Mouse (Mus musculus) ES-Bruce4 (cell line): ENCODE results near the gene Osbpl2.

Source experiments
- CTCF ChIP-seq: IDR thresholded peaks from one replicate; pipeline ENCODE4 v1.8.1; 2011; ENCODE audit warnings: low read depth, low read length
- EP300 ChIP-seq: IDR thresholded peaks from 2 replicates; pipeline ENCODE4 v1.6.1; 2011; ENCODE audit warnings: low read depth, low read length; ENCODE audit not compliant: insufficient read depth
- POLR2A ChIP-seq: IDR thresholded peaks from one replicate; pipeline ENCODE4 v1.8.1; 2011; ENCODE audit warnings: low read length; ENCODE audit not compliant: insufficient read depth

GRCm38 (mm10) chr2:180097585-180097984 is 21.5 kb upstream of the Osbpl2 start:
- TF ChIP-seq EP300 (no peak), CTCF (no peak), POLR2A (no peak)
